Mouse (Mus musculus): ENCODE measurements around the gene Mmd. TPM values are rescaled to one million over a fixed set of nuclear protein-coding genes. Genes with fewer than 3 reads are reported as not detected.

The Mmd gene
- total RNA-seq, 2 experiments from 2014 or later, result 219 to 221 TPM

- intact Hi-C loops (cut with DNase I), result no loop called here
- no peak for DNase-seq (ENCODE audit: low spot score in 2 of 2)
Measured at GRCm38 (mm10) chr11:90326836-90327235, 77.6 kb downstream of the Mmd start.

Other genes with a start within 250 kb of the Mmd start
- under 1 TPM; 0.42 to 0.79 TPM for gene Pctp, start 246.6 kb upstream of the Mmd start, total RNA-seq (2021)
- 10 to 100 TPM; 21.6 to 22.5 TPM for gene Tmem100, start 219.1 kb upstream of the Mmd start, total RNA-seq (2021)
- gene Gm45716, start 61.8 kb upstream of the Mmd start, total RNA-seq (2021), result 1 to 10 TPM; 4.9 to 5.8 TPM
- gene Hlf, start 141.4 kb downstream of the Mmd start, total RNA-seq (2021), result 10 to 100 TPM; 82.2 to 96.9 TPM

Data from left cerebral cortex, postnatal 14 days (tissue).